Mouse (Mus musculus) gastrocnemius, adult 2 months (tissue): ENCODE data around the gene Pi4k2a. TPM values are rescaled to one million over a fixed set of nuclear protein-coding genes. Genes with fewer than 3 reads are reported as not detected.

Experiments
- DNase-seq: peaks from one replicate; pipeline ENCODE4 v3.0.0; 2022
- H3K27ac ChIP-seq: fragments of 200-600 bp; 2 replicates; pipeline ENCODE4 v1.8.1; 2022; ENCODE audit warnings: mild to moderate bottlenecking
- H3K4me3 ChIP-seq: fragments of 200-600 bp; 2 replicates; pipeline ENCODE4 v1.8.1; 2022; ENCODE audit warnings: mild to moderate bottlenecking, moderate library complexity
- CTCF ChIP-seq: fragments of 200-600 bp; IDR thresholded peaks from 2 replicates; pipeline ENCODE4 v1.8.1; 2022; ENCODE audit warnings: antibody characterized with exemption, mild to moderate bottlenecking, moderate library complexity
- intact Hi-C: fragments of 180-260 bp; cut with DNase I; formaldehyde crosslinking; loops from one replicate; pipeline ENCODE4 v1.15.1; 2025
- long read RNA-seq, 2 experiments: library from polyadenylated mRNA; stranded (forward); transcript quantifications; one replicate each; pipeline ENCODE4 v2.0.0; 2021
- total RNA-seq, 2 experiments: library from RNA; stranded (reverse); gene quantifications; 2 replicates each; pipeline ENCODE4 v1.2.3; 2021

Pi4k2a gene
- total RNA-seq = 10 to 100 TPM; 11.9 to 12.8 TPM
- long read RNA-seq, experiment 1, transcript Pi4k2a-201 (9 exons, 3,604 nt) = major isoform, 14 of 33 reads
- long read RNA-seq, experiment 1, transcript Pi4k2a-202 (10 exons, 1,939 nt) = minor isoform, 11 of 33 reads
- long read RNA-seq, experiment 1, partial matches to known transcripts = 1 of 33 reads
- long read RNA-seq, experiment 1, other reads (novel, unspliced or antisense) = 7 of 33 reads
- long read RNA-seq, experiment 2, transcript Pi4k2a-202 (10 exons, 1,939 nt) = major isoform, 16 of 44 reads
- long read RNA-seq, experiment 2, transcript Pi4k2a-201 (9 exons, 3,604 nt) = minor isoform, 15 of 44 reads
- long read RNA-seq, experiment 2, partial matches to known transcripts = 0 of 44 reads
- long read RNA-seq, experiment 2, other reads (novel, unspliced or antisense) = 13 of 44 reads

DNA sequence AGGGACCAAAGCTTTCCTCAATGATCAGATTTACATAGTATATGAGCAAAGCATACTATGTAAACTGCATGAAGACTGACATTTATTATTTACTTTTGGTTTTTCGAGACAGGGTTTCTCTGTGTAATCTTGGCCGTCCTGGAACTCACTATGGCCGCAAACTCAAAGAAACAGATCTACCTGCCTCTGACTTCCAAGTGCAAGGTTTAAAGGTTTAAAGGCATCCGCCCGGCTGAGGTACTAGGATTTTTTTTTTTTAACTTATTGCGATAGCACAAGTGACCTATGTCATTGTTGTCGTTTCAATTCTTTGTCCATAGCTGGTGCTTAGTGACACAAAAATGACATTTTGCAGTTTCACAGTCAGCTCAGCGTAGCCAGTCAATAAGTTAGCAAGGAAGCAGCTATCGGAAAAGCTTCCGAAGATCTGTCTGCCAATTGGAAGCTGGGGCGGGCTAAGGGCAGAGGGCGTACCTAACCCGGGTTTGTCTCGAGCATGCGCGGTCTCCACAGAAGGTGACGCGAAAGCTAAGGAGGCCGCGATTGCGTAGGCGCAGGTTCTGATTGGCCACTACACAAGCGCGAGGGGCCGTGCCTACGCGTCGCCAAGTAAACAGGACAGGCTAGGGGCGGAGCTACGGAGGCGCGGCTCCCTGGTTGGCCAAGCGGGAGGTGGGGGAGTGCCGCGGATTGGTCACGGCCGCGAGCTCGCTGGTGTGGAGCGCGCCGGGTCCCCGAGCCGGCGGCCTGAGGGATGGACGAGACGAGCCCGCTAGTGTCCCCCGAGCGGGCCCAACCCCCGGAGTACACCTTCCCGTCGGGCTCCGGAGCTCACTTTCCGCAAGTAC lies at the start of gene Pi4k2a:
Gene Pi4k2a (plus strand): TSS at position 723 of the 848 bp plus-strand sequence.
- TF ChIP-seq CTCF = no peak; the same call in 1 of the 2 replicates
- intact Hi-C loops = loop anchor here (2.0 kb wide), 1 partner anchor 39 kb away; the partner anchor contains the start of gene Avpi1
- DNase-seq = peak; percentile 100

DNA sequence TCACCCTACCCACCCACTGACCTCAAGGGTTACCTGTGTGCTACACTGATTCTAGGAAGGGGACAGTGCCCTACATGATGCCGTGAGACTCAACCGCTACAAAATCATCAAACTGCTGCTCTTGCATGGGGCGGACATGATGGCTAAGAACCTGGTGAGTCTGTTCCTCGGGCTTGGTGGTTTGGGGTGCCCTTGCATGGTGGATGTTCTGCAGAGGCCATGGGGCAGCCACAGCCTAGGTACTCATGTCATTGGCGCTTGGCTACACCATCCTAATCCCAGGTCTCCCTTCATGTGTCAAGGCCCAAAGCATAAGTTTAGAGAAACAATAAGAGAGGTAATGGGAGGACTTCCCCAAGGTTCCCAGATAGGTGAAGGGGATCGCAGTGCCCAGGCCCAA lies 46.3 kb upstream of the Pi4k2a start:
- no peak for DNase-seq
- TF ChIP-seq CTCF = no peak
- intact Hi-C loops = no loop called here
- no peak overlapping the region for H3K27ac ChIP-seq
- no peak overlapping the region for H3K4me3 ChIP-seq

More for the DNA sequence above, at the start of gene Pi4k2a:
- Histone ChIP-seq H3K27ac (peak within 1 kb of the TSS; percentile 95), H3K4me3 (peak within 1 kb of the TSS; percentile 89)

- intact Hi-C loops = no loop called here
- H3K4me3 ChIP-seq = peak within 1 kb of the TSS; percentile 77
- TF ChIP-seq CTCF = peak; percentile 79
- H3K27ac ChIP-seq = peak within 1 kb of the TSS; percentile 87
- DNase-seq = peak; percentile 89
These were observed 44.8 kb upstream of the Pi4k2a start, which contains the start of gene Hoga1 for GRCm38 (mm10) chr19:42045269-42046102. Gene Hoga1 (plus strand): TSS chr19:42045610.

GRCm38 (mm10) chr19:42050251-42050650 lies 40.0 kb upstream of the Pi4k2a start:
- no peak for DNase-seq
- no peak overlapping the region for H3K4me3 ChIP-seq
- intact Hi-C loops = no loop called here
- TF ChIP-seq CTCF = no peak
- H3K27ac ChIP-seq = no peak overlapping the region

- intact Hi-C loops = no loop called here
- no peak overlapping the region for H3K4me3 ChIP-seq
- DNase-seq = no peak
- H3K27ac ChIP-seq = no peak overlapping the region
- no peak for TF ChIP-seq CTCF
These were observed 38.9 kb upstream of the Pi4k2a start for GRCm38 (mm10) chr19:42051351-42051750.

- intact Hi-C loops = no loop called here
- no peak for DNase-seq
- Histone ChIP-seq H3K4me3 (no peak within 1 kb of the TSS), H3K27ac (no peak within 1 kb of the TSS)
- TF ChIP-seq CTCF = no peak
These were observed 38.3 kb upstream of the Pi4k2a start, which contains the start of gene 4933411K16Rik for GRCm38 (mm10) chr19:42051948-42052347. Gene 4933411K16Rik (plus strand): TSS chr19:42052248.

DNA sequence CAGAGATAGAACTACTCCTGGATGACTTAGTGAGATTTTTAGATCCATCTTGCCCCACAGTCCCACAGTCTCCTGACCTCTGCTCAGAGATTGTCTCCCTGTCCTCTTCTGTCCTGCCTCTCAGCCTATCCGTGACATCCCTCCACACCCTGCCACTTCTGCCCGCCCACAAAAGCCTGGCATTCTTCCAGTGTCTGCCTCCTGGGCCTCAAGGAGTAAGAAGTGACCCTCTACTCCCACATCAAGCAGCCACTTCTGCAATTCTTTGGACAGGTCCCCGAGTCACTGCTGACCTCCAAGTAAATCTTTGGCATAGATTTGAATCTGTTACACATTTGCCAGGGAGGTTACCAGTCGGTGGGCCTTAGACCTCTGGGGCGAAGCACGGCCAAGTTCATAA lies 36.0 kb upstream of the Pi4k2a start:
- intact Hi-C loops = no loop called here
- Histone ChIP-seq H3K27ac (no peak overlapping the region), H3K4me3 (no peak overlapping the region)
- no peak for TF ChIP-seq CTCF
- peak; percentile 52 for DNase-seq

GRCm38 (mm10) chr19:42055881-42056280 lies 34.4 kb upstream of the Pi4k2a start:
- TF ChIP-seq CTCF = no peak
- intact Hi-C loops = no loop called here

DNA sequence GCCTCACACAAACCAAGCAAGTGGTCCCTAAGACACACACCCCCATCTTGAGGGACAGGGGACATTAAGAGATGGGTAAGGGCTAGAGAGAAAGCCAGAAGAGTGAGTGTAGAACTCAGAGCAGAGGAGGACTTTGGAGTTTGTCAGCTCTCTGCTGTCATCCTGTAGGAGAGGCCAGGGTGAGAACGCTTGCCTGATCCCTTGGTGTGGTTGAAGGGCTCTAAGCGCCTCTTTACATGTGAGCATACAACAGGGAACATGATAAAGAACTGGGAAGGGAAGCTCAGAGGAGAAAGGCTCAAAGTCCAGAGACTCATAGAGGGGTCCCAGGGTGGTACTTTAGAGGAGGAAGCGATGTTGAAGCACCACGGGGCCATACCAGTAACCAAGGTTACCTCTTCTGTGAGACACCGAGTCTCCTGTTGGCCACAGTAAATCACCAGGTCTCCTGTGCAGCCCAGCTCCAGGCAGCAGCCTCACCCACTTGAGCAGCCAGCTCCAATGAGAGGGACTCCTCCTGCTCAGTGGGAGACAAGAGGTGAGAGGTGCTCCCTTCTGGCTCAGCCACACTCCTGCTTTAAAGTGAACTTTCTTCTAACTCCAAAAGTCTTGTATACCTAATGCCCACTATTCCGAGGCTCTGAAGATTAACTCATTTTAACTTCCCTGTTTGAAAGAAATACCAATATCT lies 33.4 kb upstream of the Pi4k2a start:
- TF ChIP-seq CTCF = no peak
- no peak for DNase-seq
- H3K27ac ChIP-seq = peak overlapping the region; percentile 61
- intact Hi-C loops = no loop called here
- no peak overlapping the region for H3K4me3 ChIP-seq

More at GRCm38 (mm10) chr19:42055881-42056280, 34.4 kb upstream of the Pi4k2a start:
- H3K27ac ChIP-seq = peak overlapping the region; percentile 61
- no peak overlapping the region for H3K4me3 ChIP-seq
- DNase-seq = peak; percentile 88

DNA sequence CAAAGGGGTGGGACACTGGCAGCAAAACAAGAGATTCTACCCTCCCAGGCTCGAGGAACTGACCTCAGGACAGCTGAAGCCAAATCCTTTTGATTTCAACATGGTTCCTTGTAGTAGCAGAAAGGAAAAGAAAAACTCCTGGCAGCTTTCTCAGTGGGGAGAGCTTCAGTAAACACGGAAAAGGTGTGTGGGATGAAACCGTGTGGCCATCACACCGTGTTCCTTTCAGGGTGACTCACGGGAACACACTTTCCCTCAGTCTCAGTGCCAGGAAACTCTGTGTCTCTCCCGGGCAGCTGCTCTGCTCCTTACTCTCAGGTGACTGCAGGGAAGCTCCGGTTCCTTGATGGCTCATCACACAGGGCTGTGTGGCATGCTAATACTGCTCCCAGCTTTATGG lies 31.8 kb upstream of the Pi4k2a start:
- peak; percentile 59 for DNase-seq
- peak overlapping the region; percentile 73 for H3K27ac ChIP-seq
- intact Hi-C loops = no loop called here

DNA sequence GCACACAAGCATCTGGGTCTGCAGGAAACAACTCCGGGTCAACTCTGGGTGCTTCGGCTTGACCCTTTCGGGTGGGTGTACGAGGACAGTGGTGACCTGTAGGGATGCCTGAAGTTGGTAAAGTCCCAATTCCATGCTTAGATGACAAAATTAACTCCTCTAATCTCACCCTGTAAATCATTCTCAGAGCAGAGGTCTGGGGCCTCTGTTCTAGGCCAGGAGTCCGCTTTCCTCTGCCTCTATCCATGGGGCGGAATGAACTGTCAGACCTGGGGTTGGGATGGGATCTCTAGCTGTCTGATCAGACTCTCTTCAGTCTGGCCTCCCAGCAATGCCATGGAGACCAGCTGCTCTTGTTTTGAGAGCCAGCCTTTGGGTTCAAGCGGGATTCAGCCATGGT lies 28.8 kb upstream of the Pi4k2a start:
- TF ChIP-seq CTCF = no peak
- no peak overlapping the region for H3K27ac ChIP-seq
- H3K4me3 ChIP-seq = no peak overlapping the region
- intact Hi-C loops = no loop called here
- no peak for DNase-seq

More for the DNA sequence above, 31.8 kb upstream of the Pi4k2a start:
- no peak for TF ChIP-seq CTCF
- no peak overlapping the region for H3K4me3 ChIP-seq
